Mouse (Mus musculus) mouse trophoblast stem cell (cell line): ENCODE data around the gene Dbndd2.

ENCODE experiments used
- in situ Hi-C, 2 experiments: fragments of 300-500 bp; cut with MseI, MboI; formaldehyde crosslinking; loops; 2 replicates in 1 of 2; 3 replicates in 1 of 2; pipeline ENCODE4 v1.15.1; 2025

Dbndd2 gene

GRCm38 (mm10) chr2:164500511-164500910, 14.6 kb downstream of the Dbndd2 start:
- in situ Hi-C loops: no loop called here

- in situ Hi-C loops: no loop called here
Observed at GRCm38 (mm10) chr2:164504919-164505318, 19.0 kb downstream of the Dbndd2 start.

GRCm38 (mm10) chr2:164505619-164506347, 19.9 kb downstream of the Dbndd2 start:
- in situ Hi-C loops: no loop called here

GRCm38 (mm10) chr2:164507811-164508210, 21.9 kb downstream of the Dbndd2 start:
- in situ Hi-C loops: no loop called here

GRCm38 (mm10) chr2:164510621-164511190, 24.8 kb downstream of the Dbndd2 start:
- in situ Hi-C loops: loop anchor here in 1 of 2 experiments (10.0 kb wide), 1 partner anchor 96 kb away; no protein-coding TSS in a partner anchor

GRCm38 (mm10) chr2:164512121-164512909, 26.4 kb downstream of the Dbndd2 start:
- in situ Hi-C loops: loop anchor here in 1 of 2 experiments (10.0 kb wide), 1 partner anchor 98 kb away; no protein-coding TSS in a partner anchor

- in situ Hi-C loops: loop anchor here in 1 of 2 experiments (10.0 kb wide), 1 partner anchor 99 kb away; no protein-coding TSS in a partner anchor
Observed at GRCm38 (mm10) chr2:164513389-164513788, 27.5 kb downstream of the Dbndd2 start.

GRCm38 (mm10) chr2:164514916-164515315, 29.0 kb downstream of the Dbndd2 start:
- in situ Hi-C loops: loop anchor here in 1 of 2 experiments (10.0 kb wide), 1 partner anchor 100 kb away; no protein-coding TSS in a partner anchor

GRCm38 (mm10) chr2:164515897-164516296, 30.0 kb downstream of the Dbndd2 start:
- in situ Hi-C loops: loop anchor here in 1 of 2 experiments (10.0 kb wide), 1 partner anchor 101 kb away; no protein-coding TSS in a partner anchor

GRCm38 (mm10) chr2:164516592-164516991, 30.7 kb downstream of the Dbndd2 start:
- in situ Hi-C loops: loop anchor here in 1 of 2 experiments (10.0 kb wide), 1 partner anchor 102 kb away; no protein-coding TSS in a partner anchor

- in situ Hi-C loops: loop anchor here in 1 of 2 experiments (10.0 kb wide), 1 partner anchor 103 kb away; no protein-coding TSS in a partner anchor
Observed at GRCm38 (mm10) chr2:164517485-164518221, 31.7 kb downstream of the Dbndd2 start.

GRCm38 (mm10) chr2:164518266-164519170, 32.6 kb downstream of the Dbndd2 start:
- in situ Hi-C loops: loop anchor here in 1 of 2 experiments (10.0 kb wide), 1 partner anchor 104 kb away; no protein-coding TSS in a partner anchor

GRCm38 (mm10) chr2:164519171-164519526, 33.2 kb downstream of the Dbndd2 start:
- in situ Hi-C loops: loop anchor here in 1 of 2 experiments (10.0 kb wide), 1 partner anchor 104 kb away; no protein-coding TSS in a partner anchor

- in situ Hi-C loops: no loop called here
Observed at GRCm38 (mm10) chr2:164520782-164521181, 34.9 kb downstream of the Dbndd2 start.

GRCm38 (mm10) chr2:164521841-164522240, 35.9 kb downstream of the Dbndd2 start:
- in situ Hi-C loops: no loop called here

GRCm38 (mm10) chr2:164522280-164522679, 36.4 kb downstream of the Dbndd2 start:
- in situ Hi-C loops: no loop called here

GRCm38 (mm10) chr2:164523301-164523773, 37.4 kb downstream of the Dbndd2 start:
- in situ Hi-C loops: no loop called here

- in situ Hi-C loops: no loop called here
Observed at GRCm38 (mm10) chr2:164528557-164528956, 42.7 kb downstream of the Dbndd2 start.

- in situ Hi-C loops: no loop called here
Observed at GRCm38 (mm10) chr2:164531169-164531568, 45.3 kb downstream of the Dbndd2 start.

GRCm38 (mm10) chr2:164534315-164534714, 48.4 kb downstream of the Dbndd2 start:
- in situ Hi-C loops: no loop called here
